Mouse (Mus musculus): Measurements from ENCODE around the gene Hps1.

Hps1 gene

DNA sequence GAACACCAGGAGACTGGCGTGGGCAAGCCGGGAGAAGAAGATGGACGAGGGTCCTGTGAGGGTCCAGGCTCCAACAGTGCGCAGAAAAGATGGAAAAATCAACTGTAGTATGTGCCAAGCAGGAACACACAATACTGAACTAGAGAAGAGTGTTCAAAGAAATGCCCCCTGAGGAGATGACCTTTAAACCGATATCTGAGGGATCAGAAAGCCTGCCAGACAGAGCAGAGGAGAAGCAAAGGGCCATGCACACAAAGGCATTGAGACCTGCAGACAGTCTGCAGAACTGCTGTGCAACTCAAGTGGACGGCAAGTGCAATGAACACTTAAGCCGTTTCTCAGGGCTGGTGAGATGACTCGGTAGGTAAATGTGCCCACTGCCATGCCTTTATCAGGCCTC is 12.4 kb downstream of the Hps1 start:
- in situ Hi-C loops (cut with MboI; ENCODE audit: unreplicated experiment in 2 of 2), result no loop called here

GRCm38 (mm10) chr19:42764398-42764797 is 15.4 kb downstream of the Hps1 start:
- in situ Hi-C loops (cut with MboI; ENCODE audit: unreplicated experiment in 2 of 2), result no loop called here

- in situ Hi-C loops (cut with MboI; ENCODE audit: unreplicated experiment in 2 of 2), result no loop called here
These were observed 23.1 kb downstream of the Hps1 start for GRCm38 (mm10) chr19:42756671-42757070.

DNA sequence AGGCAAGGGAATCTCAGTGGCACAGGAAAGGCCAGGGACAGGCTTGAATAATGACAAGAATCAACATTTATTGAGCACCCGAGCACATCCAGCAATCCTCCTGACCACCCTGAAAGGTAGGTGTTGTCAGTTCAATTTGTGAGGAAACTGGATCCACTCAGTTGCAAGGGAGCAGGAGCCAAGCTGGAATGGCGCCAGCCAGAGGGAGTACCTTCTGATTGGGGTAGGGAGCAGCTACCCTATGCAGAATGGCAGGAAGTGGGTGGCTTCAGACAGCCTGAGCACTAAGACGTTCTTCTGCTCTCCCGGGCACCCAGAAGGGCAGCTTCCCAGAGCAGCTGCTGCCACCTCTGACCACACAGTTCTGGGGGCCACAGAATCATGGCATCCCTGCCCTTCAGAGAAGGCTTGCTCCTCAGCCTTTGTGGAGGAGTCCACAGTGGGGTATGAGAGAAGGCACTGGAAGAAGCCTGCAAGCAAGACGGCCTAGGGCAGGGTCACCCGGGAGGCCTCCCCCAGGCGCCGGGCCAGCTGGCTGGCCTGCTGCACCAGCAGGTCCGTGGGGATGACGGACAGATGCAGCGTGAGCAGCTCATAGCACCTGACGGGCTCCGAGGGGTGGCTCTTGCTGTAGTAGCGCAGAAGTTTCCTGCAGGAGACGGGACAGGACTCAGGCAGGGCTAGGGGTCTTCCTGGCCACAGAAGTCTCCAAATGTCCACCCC is 24.5 kb downstream of the Hps1 start:
- in situ Hi-C loops (cut with MboI; ENCODE audit: unreplicated experiment in 2 of 2), result no loop called here

- in situ Hi-C loops (cut with MboI; ENCODE audit: unreplicated experiment in 2 of 2), result no loop called here
These were observed 26.4 kb downstream of the Hps1 start for GRCm38 (mm10) chr19:42753141-42753917.

DNA sequence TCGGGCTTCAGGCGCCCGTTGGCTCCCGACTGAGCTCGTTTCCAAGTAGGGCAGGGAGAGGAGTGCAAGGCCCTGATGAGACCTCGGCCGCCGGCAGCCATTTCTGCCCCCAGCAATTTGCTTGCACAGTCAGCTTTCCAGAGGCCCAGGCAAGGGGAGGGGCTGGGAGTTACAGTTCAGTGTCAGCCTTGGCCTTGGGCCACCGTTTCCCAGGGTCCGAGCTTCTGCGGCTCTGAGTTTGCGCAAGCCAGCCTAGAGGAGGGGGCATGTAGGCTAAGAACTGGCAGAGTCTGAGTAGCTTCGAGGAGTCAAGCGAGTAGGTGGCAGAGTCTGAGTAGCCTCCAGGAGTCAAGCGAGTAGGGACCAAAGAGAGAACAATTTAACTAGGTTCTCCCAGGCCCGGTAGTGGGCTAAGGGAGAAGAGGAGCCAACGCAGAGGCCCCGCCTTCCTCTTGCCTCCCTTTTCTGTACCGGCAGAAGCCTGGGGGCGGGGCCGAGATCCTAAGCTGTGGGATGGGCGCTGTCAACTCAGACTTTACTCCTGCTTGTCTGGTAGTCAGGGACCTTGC is 27.3 kb downstream of the Hps1 start, which contains the start of gene Pyroxd2:
Pyroxd2 (minus strand) TSS at position 413 of the 569 bp plus-strand sequence.
- in situ Hi-C loops (cut with MboI; ENCODE audit: unreplicated experiment in 2 of 2), result no loop called here

DNA sequence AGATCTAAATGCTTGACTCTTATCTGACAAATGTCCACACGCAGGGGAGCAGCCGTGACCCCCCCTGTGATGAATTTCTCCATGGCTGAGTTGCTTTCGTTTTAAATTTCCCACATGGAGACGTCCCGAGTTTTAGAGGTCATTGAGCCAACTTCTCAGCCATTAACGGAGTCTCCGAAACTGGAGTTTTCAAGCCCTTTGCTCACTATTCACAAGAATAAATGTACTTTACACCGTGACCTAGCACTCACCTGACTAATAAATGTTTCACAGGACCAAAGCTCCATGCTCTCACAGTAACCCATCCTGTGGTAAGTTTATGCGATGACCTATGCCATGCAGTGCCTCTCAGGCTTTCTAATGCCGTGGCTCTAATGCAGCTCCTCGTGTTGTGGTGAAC is 29.6 kb downstream of the Hps1 start:
- in situ Hi-C loops (cut with MboI; ENCODE audit: unreplicated experiment in 2 of 2), result no loop called here

- in situ Hi-C loops (cut with MboI; ENCODE audit: unreplicated experiment in 2 of 2), result no loop called here
These were observed 33.1 kb downstream of the Hps1 start for GRCm38 (mm10) chr19:42746702-42747101.

DNA sequence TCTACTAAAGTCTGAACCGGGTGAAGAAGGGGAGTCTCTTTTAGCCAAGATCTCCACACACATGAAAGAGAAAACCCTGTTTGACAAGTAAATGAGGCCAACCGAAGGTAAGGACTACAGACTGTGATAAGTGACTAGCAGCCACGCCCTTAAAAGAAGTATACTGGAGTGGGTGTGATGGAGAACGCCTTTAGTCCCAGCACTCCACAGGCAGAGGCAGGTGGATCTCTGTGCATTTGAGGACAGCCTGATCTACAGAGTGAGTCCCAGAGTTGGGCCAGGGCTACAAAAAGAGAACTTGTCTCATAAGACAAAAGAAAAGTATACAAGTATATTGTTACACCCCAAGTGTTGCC is 33.9 kb downstream of the Hps1 start:
- in situ Hi-C loops (cut with MboI; ENCODE audit: unreplicated experiment in 2 of 2), result no loop called here

- in situ Hi-C loops (cut with MboI; ENCODE audit: unreplicated experiment in 2 of 2), result no loop called here
These were observed 34.5 kb downstream of the Hps1 start for GRCm38 (mm10) chr19:42745084-42745868.

DNA sequence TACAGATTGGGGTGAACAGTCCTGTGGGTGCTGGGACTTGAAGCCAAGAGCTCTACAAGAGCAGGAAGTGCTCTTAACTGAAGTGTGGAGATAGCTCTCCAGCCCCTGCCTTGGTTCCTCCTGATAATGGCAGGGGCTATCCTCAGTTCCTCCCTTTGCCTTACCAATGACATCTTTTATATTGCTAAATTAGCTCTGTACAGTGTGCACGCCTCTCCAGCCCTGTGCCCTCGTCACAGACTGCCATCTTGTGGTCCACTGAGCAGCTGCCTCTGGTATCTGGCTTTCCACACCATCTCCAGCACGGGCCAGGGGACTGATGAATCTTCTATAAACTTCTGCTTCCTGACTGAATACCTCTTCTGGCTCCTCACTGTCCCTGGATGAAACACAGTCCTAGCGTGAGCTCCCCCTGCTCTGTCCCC is 35.6 kb downstream of the Hps1 start:
- in situ Hi-C loops (cut with MboI; ENCODE audit: unreplicated experiment in 2 of 2), result no loop called here

GRCm38 (mm10) chr19:42743261-42743660 is 36.5 kb downstream of the Hps1 start:
- in situ Hi-C loops (cut with MboI; ENCODE audit: unreplicated experiment in 2 of 2), result no loop called here

- in situ Hi-C loops (cut with MboI; ENCODE audit: unreplicated experiment in 2 of 2), result no loop called here
These were observed 37.9 kb downstream of the Hps1 start for GRCm38 (mm10) chr19:42741884-42742283.

DNA sequence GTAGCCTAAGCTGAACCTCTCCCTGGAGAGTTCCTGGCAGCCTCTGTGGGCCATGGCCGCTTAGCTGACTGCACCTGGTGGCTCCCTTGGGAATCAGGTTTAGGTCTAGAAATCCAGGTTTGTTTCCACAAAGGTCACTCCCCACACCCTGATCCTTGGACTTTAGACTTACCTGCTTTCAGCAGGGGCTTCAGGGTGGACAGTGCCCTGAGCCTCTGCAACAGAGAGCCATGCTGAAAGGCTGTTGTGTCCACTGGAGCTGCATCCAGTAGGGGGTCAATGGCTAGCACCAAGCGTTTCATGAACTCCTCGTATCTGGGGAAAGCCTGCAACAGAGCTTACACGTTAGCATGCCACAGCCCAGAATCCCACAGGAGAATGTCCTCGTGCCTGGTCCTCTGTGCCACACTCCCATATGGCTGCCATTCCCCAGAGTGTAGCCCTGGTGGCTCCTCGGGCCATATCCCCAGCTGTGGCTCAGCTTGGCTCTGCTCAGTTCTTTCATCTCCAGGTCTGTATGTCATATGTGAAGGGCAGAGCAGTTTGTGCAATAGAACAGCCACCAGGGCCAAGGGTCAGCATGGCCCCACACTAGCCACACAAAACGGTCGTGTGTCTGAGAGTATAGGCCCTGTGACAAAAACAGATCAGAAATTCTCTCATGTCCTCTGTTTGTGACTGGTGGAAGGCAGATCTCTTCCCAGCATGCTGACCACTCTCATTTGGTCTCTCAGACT is 39.4 kb downstream of the Hps1 start:
- in situ Hi-C loops (cut with MboI; ENCODE audit: unreplicated experiment in 2 of 2), result no loop called here

DNA sequence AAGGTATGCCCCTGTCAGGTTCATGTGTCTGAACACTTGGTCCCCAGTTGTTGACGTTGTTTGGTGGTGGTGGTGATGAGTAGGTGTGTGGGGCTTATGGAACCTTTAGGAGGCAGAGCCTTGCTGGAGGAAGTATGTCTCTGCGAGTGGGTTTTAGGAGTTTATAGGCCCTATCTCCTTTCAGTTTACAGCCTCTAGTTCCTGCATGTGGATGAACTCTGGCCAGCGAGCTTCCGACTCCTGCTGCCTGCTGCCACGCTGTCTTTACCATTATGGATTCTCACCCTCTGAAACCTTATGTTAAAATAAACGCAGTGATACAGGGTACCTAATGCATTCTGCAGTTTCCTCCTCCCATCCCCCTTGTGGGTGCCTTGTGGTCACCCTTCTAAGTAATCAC is 40.0 kb downstream of the Hps1 start:
- in situ Hi-C loops (cut with MboI; ENCODE audit: unreplicated experiment in 2 of 2), result no loop called here

DNA sequence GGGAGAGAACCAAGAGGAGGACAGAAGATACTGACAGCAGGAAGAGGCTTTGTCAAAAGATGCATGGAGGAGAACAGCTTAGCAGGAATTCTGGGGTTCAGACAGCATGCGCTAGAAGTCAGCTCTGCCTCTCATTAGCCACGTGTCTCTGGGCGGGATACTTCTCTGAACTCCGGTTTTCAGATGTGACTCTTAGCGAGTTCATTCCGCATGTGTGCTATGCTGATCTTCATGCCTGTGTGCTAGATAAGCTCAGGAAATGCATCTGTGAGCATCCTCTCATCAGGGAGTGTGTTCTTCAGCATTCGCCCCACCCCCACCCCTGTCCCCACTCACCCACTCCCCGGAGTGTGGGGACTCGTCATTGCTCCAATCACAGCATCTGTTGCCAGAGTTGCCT is 42.0 kb downstream of the Hps1 start:
- in situ Hi-C loops (cut with MboI; ENCODE audit: unreplicated experiment in 2 of 2), result no loop called here

- in situ Hi-C loops (cut with MboI; ENCODE audit: unreplicated experiment in 2 of 2), result no loop called here
These were observed 44.8 kb downstream of the Hps1 start for GRCm38 (mm10) chr19:42734982-42735381.

GRCm38 (mm10) chr19:42727424-42727823 is 52.4 kb downstream of the Hps1 start:
- in situ Hi-C loops (cut with MboI; ENCODE audit: unreplicated experiment in 2 of 2), result no loop called here

DNA sequence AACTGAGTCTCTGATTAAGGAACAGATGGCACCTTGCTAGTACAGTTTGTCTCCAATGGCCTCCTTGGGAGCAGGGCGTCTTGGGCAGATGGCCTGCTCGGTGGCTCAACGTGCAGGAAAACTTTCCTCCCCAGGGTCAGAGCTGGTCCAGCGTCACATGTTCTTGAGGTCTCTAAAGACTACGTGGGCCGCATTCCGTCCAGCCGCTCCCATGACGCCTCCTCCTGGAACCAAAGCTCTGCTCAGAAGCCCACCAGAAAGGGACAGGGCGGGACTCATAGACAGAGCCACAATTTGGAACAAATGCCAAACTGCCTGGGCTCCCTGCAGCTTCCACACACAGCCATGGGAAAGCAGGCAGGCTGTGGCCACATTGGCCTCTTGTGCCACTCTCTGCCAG is 53.0 kb downstream of the Hps1 start:
- in situ Hi-C loops (cut with MboI; ENCODE audit: unreplicated experiment in 2 of 2), result no loop called here

DNA sequence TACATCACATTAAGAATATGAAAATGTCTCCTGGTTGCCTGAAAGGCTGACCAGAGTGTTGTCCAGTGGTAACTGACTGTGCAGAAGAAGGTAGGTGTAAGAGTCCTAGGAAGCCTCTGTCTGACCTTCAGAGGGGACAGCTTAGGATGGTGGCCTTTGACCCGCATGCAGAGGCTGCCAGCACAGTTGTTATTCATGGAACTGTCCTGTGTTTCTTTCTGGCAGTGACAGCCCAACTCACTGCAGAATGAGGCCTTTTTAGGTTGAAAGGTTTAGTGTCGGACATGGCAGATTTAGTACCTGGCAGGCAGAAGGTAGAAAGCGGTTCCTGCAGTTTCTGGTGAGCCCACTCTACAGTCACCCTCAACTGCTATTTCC is 53.8 kb downstream of the Hps1 start:
- in situ Hi-C loops (cut with MboI; ENCODE audit: unreplicated experiment in 2 of 2), result no loop called here
